Mouse (Mus musculus) kidney, adult 18-20 months (tissue): ENCODE measurements around the gene Il4i1.

ENCODE experiments used
- DNase-seq: peaks from one replicate; pipeline ENCODE4 v3.0.0; 2021

Gene Il4i1

DNA sequence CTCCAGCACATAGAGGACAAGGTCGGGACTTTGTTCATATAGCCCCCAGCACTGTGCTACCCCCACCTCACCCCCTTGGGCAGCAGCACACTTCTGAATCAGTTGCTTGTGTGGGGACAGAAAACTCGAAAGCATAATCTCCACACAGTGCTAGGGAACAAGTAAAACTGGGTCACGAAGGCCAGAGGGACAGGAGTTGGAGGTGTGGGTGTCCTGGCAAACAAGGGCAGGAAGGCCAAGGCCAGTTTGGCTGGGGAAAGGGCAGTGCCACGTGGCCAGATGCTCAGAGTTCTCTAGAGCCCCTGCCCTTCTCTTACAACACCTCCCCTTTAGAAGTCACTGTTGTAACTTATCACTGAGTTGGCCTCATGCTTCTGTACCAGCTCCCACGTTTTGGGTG is 3.7 kb downstream of the Il4i1 start:
- no peak for DNase-seq

DNA sequence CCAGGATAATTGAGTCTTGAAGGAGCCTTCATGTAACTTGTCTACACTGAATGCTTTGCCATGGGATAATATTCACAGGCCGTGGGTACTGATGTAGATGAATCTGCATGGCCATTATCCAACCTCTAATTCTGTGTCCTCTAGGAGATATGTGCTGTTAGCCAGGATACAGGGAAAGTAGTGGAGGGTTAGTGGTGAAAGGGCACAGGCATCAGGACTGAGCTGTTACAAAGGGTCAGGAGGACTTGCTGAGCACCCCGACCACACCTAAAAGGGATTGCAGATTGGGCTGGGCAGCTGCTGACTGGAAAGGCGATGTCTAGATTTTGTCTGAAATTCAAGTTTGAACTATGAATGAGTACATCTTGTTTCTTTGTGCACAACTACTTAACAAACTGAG is 4.3 kb downstream of the Il4i1 start:
- no peak for DNase-seq

DNA sequence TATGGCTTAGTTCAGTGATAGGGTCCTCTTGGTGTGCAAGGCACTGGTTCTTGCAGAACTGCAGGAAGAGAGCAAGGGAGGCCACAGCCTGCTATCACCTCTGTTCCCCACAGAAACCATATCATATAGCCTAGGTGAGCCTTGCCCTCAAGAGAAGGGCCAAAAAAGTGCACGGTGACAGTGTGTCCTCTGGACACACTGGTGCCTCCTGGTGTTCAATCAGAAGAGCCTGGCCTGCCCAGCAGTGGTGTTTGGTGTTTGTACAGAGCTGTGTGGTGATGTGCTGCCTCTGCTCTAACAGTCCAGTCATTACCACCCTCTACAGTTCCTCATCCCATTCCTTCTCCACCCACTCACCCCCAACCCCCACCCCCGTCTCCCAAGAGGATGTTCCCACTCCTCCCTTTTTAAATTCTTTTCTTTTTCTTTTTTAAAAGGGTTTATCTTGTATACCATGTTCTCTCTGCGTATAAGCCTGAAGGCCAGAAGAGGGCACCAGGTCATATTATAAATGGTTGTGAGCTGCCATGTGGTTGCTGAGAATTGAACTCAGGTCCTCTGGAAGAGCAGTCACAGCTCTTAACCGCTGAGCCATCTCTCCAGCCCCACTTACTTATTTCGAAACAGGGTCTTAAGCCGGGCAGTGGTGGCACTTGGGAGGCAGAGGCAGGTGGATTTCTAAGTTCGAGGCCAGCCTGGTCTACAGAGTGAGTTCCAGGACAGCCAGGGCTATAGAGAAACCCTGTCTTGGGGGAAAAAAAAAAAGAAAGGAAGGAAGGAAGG is 5.7 kb downstream of the Il4i1 start:
- DNase-seq, result no peak

- DNase-seq, result no peak
These were observed 7.2 kb downstream of the Il4i1 start for GRCm38 (mm10) chr7:44823409-44823808.

DNA sequence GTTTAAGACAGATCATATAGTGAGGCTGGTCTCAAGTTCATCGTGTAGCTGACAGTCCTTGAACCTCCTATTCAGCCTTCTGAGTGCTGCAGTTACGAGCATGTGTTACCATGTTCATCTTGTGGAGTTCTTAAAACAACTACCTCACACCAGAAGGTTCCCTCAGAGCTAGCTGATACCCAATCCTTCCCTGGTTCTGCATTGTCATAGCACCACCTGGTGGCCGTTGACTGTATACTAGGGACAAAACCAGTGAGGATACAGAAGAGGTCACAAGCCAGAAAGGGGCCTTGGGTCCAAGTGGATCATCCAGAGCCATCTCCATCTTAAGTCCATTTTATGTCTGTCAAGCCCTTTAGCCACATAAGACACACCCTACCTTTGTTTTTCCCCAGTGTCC is 8.7 kb downstream of the Il4i1 start:
- DNase-seq, result peak; percentile 79

GRCm38 (mm10) chr7:44826771-44827170 is 10.6 kb downstream of the Il4i1 start:
- DNase-seq, result no peak

DNA sequence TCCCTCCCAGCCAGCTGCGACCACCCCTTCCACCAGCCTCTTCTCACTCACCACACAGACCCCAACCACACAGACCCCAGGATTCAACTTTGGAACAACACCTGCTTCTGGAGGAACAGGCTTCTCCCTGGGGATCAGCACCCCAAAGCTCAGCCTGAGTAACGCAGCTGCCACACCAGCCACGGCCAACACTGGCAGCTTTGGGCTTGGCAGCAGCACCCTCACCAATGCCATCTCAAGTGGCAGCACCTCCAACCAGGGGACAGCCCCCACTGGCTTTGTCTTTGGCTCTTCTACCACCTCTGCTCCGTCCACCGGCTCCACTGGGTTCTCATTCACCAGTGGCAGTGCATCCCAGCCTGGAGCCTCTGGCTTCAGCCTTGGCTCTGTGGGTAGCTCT is 12.5 kb downstream of the Il4i1 start:
- DNase-seq, result no peak

DNA sequence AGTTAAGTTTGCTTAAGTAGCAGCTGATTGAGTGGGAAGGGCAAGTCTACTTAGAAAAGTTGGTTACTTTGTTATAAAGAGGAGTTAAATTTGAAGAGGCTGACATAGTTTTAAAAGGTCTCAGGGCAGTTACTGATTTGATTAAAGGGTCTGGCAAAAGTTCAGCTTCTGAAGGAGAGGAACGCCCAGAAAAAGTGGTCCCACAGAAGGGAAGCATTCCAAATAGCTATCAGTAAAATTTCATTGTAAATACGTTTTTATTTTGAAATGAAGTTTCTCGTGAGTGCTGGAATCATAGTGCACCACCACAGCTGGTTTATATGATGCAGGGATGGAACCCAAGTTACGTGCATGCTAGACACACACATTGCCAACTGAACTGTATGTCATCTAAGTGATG is 16.6 kb downstream of the Il4i1 start:
- no peak for DNase-seq

DNA sequence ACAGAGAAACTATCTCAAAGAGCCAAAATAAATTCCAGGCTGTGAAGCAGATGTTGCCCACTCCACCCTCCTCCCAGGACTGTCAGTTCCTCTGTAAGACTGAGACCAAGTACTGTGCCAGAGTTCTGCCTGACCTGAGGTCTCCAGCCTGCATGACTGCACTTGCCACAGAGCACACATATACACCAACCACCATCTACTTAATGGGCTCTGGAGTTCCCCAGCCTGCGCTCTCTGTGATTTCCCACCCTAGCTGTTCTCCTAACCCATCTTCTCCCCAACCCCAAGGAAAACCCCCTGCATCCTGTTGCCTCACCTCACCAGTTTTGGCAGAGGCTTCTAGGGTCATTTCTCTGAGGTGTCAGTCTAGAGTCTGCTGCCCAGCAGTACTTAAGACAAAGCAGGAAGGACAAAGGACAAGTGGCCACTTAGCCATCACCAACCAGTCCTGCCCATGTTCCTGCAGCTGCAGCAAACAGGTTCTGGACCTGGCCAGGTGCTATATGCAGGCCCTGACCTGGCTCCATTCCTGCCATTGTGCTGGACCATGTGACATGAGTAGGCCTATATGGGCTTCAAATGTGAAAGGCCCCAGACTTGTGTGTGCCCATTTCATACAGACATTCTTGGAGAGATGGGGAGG is 19.3 kb downstream of the Il4i1 start:
- no peak for DNase-seq

GRCm38 (mm10) chr7:44836016-44836404 is 19.8 kb downstream of the Il4i1 start:
- no peak for DNase-seq

GRCm38 (mm10) chr7:44836423-44837053 is 20.4 kb downstream of the Il4i1 start:
- no peak for DNase-seq

- DNase-seq, result no peak
These were observed 21.9 kb downstream of the Il4i1 start for GRCm38 (mm10) chr7:44838073-44838472.

- DNase-seq, result no peak
These were observed 22.9 kb downstream of the Il4i1 start for GRCm38 (mm10) chr7:44839171-44839490.

DNA sequence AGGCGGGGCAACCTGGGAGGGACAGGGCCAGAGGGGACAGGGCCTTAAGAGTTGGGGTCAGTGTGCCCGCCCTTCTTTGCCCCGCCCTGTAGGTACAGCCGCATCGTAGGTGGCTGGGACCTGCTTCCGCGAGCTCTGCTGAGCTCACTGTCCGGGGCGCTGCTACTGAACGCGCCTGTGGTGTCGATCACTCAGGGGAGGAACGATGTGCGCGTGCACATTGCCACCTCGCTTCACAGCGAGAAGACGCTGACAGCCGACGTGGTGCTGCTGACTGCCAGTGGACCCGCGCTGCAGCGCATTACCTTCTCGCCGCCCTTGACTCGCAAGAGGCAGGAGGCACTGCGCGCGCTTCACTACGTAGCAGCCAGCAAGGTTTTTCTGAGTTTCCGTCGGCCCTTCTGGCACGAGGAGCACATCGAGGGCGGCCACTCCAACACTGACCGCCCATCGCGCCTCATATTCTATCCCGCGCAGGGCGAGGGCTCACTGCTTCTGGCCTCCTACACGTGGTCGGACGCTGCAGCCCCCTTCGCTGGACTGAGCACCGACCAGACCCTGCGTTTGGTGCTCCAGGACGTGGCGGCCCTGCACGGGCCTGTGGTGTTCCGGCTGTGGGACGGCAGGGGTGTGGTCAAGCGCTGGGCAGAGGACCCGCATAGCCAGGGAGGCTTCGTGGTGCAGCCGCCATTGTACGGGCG is 23.5 kb downstream of the Il4i1 start:
- DNase-seq, result peak; percentile 43

- no peak for DNase-seq
These were observed 24.2 kb downstream of the Il4i1 start for GRCm38 (mm10) chr7:44840426-44840825.

DNA sequence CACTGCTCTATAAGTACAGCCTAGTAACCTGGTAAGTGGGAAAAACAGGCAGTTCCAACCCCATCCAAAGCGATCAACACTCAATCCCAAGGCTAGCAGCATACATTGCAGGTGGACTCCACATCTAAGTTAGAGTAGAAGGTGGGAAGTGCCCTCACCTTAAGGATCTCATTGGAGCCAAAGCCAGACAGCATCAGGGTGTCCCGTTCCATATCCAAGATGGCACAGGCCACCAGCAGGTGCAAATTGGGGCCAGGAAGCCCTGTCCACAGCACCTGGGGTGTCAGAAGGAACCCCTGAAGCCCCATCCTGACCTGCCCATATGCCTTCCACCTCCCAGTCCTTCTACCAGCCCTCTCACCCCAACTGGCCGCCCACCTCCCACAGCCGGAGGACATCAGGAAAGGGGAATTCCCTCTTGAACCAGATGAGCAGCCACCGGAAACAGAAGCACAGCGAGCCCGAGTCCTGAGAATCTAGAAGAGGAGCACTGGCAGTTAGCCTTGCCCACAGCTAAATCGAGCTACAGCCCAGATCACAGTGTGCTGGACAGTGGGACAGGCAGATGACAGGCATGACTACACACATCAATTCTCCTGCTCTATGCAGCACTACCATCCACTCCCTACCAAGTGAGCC is 25.8 kb downstream of the Il4i1 start:
- no peak for DNase-seq

- no peak for DNase-seq
These were observed 28.8 kb downstream of the Il4i1 start for GRCm38 (mm10) chr7:44845006-44845405.

DNA sequence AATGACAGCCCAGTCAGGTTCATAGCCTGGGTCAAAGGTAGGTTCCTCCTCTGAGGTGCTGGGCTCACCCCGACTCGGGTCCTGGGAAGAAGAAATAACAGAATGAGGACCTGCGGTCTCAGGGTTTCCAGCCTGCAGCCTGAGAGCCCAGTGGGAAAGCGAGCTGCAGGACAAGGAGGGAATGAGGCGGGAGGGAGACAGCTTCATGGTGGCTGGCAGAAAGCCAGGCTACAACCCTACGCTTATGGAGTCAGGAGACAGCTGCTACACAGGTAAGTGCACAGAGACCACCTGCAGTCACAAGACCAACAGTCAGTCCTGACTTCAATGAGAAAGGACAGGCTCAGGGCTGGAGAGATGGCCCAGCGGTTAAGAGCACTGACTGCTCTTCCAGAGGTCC is 30.6 kb downstream of the Il4i1 start:
- DNase-seq, result no peak

- DNase-seq, result no peak
These were observed 31.6 kb downstream of the Il4i1 start for GRCm38 (mm10) chr7:44847772-44848171.

DNA sequence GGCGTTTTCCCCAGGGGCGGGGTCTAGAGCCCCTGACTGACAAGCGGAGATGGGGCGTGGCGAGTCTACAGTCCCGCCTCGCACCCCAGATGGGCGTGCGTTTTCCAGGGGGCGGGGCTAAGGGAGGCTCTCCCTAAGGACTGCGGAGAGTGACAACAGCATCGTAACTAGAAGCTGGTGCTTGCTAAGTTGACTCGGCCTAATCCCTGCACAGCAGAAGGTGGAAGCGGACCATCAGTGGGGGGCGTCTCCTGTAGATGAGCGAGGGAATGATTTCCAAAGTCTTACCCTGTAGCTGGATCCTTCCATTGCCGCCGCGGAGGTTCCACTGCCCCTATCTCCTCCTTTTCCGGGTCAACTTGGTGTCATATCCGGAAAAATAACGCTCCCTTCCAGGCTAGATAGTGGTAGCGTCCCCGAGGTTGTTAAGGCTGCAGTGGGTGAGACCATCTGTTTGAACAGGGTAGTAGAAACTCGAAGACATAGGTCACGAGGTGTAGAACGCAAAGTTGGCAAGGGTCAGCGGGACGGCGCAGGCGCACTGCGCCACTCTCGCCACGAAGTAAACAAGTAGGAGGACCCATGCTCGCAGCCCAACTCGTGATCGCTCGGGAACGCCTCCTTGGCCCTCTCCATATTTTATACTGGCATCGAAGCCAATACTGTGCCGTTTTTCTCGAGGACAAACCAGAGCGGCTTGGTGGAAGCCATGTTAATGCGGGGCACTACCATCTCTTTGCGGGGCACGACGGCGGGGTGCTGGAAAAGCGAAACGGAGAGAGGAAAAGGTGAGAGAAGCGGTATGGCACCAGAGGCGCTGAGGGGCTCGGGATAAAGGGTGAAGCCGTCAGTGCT is 32.6 kb downstream of the Il4i1 start, which contains the start of the genes Akt1s1 and Tbc1d17:
TSS of gene Akt1s1 (plus strand) at position 431 of the 855 bp plus-strand sequence.
TSS of gene Tbc1d17 (minus strand) at position 519 of the 855 bp plus-strand sequence.
- DNase-seq, result peak; percentile 99

- peak; percentile 91 for DNase-seq
These were observed 33.4 kb downstream of the Il4i1 start for GRCm38 (mm10) chr7:44849416-44850111.
